Mouse (Mus musculus) cerebellum, adult 2 months (tissue): ENCODE measurements around the gene Tnfsf15. TPM values are rescaled to one million over a fixed set of nuclear protein-coding genes. Genes with fewer than 3 reads are reported as not detected.
A peak's percentile ranks its signal among the peaks of the same experiment; 100 is the strongest.

Experiments used
- DNase-seq, 2 experiments: peaks; one replicate each; pipeline ENCODE4 v3.0.0; 2021
- H3K27ac ChIP-seq: fragments of 200-500 bp; 2 replicates; pipeline ENCODE4 v1.5.1; 2012; ENCODE audit warnings: low read length, control low read depth, inconsistent platforms; ENCODE audit not compliant: insufficient read depth
- H3K27me3 ChIP-seq: fragments of 200-500 bp; 2 replicates; pipeline ENCODE4 v1.6.1; 2012; ENCODE audit warnings: inconsistent platforms, mild to moderate bottlenecking, low read length, moderate library complexity; ENCODE audit not compliant: control insufficient read depth, insufficient read depth
- H3K4me1 ChIP-seq: fragments of 200-500 bp; 2 replicates; pipeline ENCODE4 v1.6.1; 2011; ENCODE audit warnings: low read length; ENCODE audit not compliant: control insufficient read depth, insufficient read depth
- H3K4me3 ChIP-seq: fragments of 200-500 bp; replicated peaks from 2 replicates; pipeline ENCODE3; 2011; ENCODE audit warnings: mild to moderate bottlenecking, low read depth, low read length, control low read depth; ENCODE audit not compliant: insufficient read depth
- CTCF ChIP-seq: fragments of 200-500 bp; IDR thresholded peaks from 2 replicates; pipeline ENCODE4 v1.5.1; 2011; ENCODE audit warnings: low read depth, mild to moderate bottlenecking, control low read depth, low read length, moderate library complexity, borderline replicate concordance; ENCODE audit not compliant: insufficient read depth
- POLR2A ChIP-seq: fragments of 200-500 bp; IDR thresholded peaks from 2 replicates; pipeline ENCODE4 v1.6.1; 2011; ENCODE audit warnings: low read length, control low read depth, borderline replicate concordance; ENCODE audit not compliant: insufficient read depth
- WGBS: fragments of 180-500 bp; shearing (Covaris S2); methylation state at CpG from one replicate; pipeline ENCODE4 v1.1.7; 2018; 5-methylcytosine and 5-hydroxymethylcytosine counted together
- polyA plus RNA-seq: library from polyadenylated mRNA; depleted of rRNA; stranded (reverse); fragments of >200 nt; gene quantifications from 2 replicates; pipeline ENCODE4 v1.2.3, GENCODE M21; 2012; rRNA removed

Tnfsf15 gene
- polyA plus RNA-seq: 0.03 TPM in 2 replicates

- TF ChIP-seq CTCF (no peak), POLR2A (no peak)
- 4% methylated on average over 8 of the region's 8 CpGs for WGBS
- peak; percentile 81 to 85 for DNase-seq
- peaks cover 4% of the 10 kb centered on the region; the same call in 1 of the 2 replicates for H3K4me1 ChIP-seq
- H3K4me3 ChIP-seq: no peak within 1 kb of the TSS
- H3K27ac ChIP-seq: no peak within 1 kb of the TSS
- H3K27me3 ChIP-seq: no peaks in the 10 kb centered on the region; the same call in 1 of the 2 replicates
Measured at GRCm38 (mm10) chr4:63744693-63745171, at the start of gene Tnfsf15. Tnfsf15 (minus strand) TSS chr4:63745113.

- TF ChIP-seq CTCF (no peak), POLR2A (no peak)
- DNase-seq: no peak
- H3K27me3 ChIP-seq: no peaks in the 10 kb centered on the region
- whole genome bisulfite sequencing: 99% methylated on average over 3 of the region's 3 CpGs
- no peaks in the 10 kb centered on the region for H3K4me1 ChIP-seq
- no peak overlapping the region for H3K4me3 ChIP-seq
- no peak overlapping the region for H3K27ac ChIP-seq
Measured at GRCm38 (mm10) chr4:63792328-63792727, 47.4 kb upstream of the Tnfsf15 start.

- 84% methylated on average over 2 of the region's 2 CpGs for WGBS
- DNase-seq: no peak
- H3K27me3 ChIP-seq: no peaks in the 10 kb centered on the region
- H3K4me3 ChIP-seq: no peak overlapping the region
- TF ChIP-seq POLR2A (no peak), CTCF (no peak)
- no peak overlapping the region for H3K27ac ChIP-seq
- H3K4me1 ChIP-seq: no peaks in the 10 kb centered on the region
Measured at GRCm38 (mm10) chr4:63785466-63785865, 40.6 kb upstream of the Tnfsf15 start.

- H3K27ac ChIP-seq: no peak overlapping the region
- TF ChIP-seq POLR2A (no peak), CTCF (no peak)
- no peaks in the 10 kb centered on the region for H3K27me3 ChIP-seq
- DNase-seq: no peak
- H3K4me1 ChIP-seq: no peaks in the 10 kb centered on the region
- no peak overlapping the region for H3K4me3 ChIP-seq
- WGBS: 43% methylated on average over 5 of the region's 5 CpGs
Measured at GRCm38 (mm10) chr4:63783826-63784225, 38.9 kb upstream of the Tnfsf15 start.

- no peak for TF ChIP-seq CTCF
- no peak for TF ChIP-seq POLR2A
- H3K4me1 ChIP-seq: no peaks in the 10 kb centered on the region
- no peak overlapping the region for H3K4me3 ChIP-seq
- no peak overlapping the region for H3K27ac ChIP-seq
- H3K27me3 ChIP-seq: no peaks in the 10 kb centered on the region
- 77% methylated on average over 7 of the region's 7 CpGs for WGBS
- no peak for DNase-seq
Measured at GRCm38 (mm10) chr4:63782970-63783613, 38.2 kb upstream of the Tnfsf15 start.

- Histone ChIP-seq H3K4me3 (no peak overlapping the region), H3K27me3 (no peaks in the 10 kb centered on the region), H3K27ac (no peak overlapping the region), H3K4me1 (no peaks in the 10 kb centered on the region)
- DNase-seq: no peak
- 88% methylated on average over 8 of the region's 8 CpGs for WGBS
- no peak for TF ChIP-seq CTCF
- TF ChIP-seq POLR2A: no peak
Measured at GRCm38 (mm10) chr4:63777223-63777622, 32.3 kb upstream of the Tnfsf15 start.

- DNase-seq: peak in 1 of 2 experiments; percentile 20
- H3K4me1 ChIP-seq: no peaks in the 10 kb centered on the region
- no peak overlapping the region for H3K27ac ChIP-seq
- WGBS: 27% methylated on average over 8 of the region's 8 CpGs
- H3K4me3 ChIP-seq: no peak overlapping the region
- TF ChIP-seq CTCF: no peak
- TF ChIP-seq POLR2A: no peak
- no peaks in the 10 kb centered on the region for H3K27me3 ChIP-seq
Measured at GRCm38 (mm10) chr4:63773306-63774090, 28.6 kb upstream of the Tnfsf15 start.
